Mouse (Mus musculus) thymus, postnatal 10 days (tissue): ENCODE data around the gene Uck2.

ENCODE experiments used
- DNase-seq, 2 experiments: peaks; one replicate each; pipeline ENCODE4 v3.0.0; 2021; ENCODE audit warnings: low spot score in 2 of 2

Uck2 gene

GRCm38 (mm10) chr1:167285320-167285355, at the start of gene Uck2:
Gene Uck2, minus strand, starts transcription at chr1:167285320.
- no peak for DNase-seq

DNA sequence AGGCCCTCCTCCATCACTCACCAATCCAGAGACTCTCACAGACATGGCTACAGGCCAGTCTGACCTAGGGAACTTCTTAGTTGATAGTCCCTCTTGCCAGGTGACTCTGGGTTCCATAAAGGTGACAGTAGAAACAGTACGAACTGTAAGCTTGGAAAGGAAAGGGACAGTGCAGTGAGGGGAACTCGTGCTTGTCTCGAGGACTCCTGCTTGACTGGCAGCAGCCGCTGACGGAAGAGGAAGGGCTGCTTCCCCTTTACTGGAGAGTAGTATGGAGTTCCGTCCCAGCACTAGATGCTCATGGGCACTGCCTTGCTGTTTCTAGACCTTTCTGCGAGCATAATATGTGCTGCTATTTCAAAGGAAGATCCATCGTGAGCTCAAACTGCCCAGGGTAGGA, 46.0 kb upstream of the Uck2 start:
- no peak for DNase-seq

- no peak for DNase-seq
Observed at GRCm38 (mm10) chr1:167328776-167329175, 43.7 kb upstream of the Uck2 start.

GRCm38 (mm10) chr1:167321691-167322090, 36.6 kb upstream of the Uck2 start:
- DNase-seq = no peak

DNA sequence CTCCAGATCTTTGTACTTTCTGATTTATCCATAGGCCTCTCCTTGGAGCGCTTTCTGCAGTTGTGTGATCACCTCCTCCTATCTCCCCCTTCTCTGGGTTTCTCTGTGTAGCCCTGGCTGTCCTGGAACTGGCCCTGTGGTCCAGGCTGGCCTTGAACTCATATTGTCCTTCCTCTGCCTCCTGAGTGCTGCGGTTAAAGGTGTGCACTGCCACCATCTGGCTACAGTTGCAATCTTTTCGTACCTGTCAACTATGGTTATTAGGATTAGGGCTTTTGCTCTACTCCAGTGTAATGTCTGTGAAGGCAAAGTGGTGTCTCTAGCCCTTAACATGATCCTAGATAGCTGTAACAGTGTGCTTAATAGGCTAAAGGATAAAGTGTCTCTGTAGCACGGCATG, 28.1 kb upstream of the Uck2 start:
- DNase-seq = no peak

DNA sequence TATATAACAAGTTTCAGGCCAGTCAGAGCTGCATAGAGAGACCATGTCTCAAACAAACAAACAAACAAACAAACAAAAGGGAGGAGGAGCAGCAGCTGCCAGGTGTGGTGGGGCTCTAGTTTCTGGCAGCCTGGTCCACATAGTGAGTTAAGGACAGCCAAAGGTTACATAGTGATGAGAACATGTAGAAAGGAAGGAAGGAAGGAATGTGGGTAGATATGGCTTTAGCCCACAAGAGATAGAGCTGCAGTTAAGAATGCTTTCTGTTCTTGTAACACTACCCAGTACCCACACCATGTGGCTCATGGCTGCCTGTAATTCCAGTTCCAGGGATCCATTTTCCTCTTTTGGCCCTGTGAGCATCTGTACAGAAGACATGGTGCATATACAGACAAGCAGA, 27.2 kb upstream of the Uck2 start:
- DNase-seq = no peak

GRCm38 (mm10) chr1:167308261-167309054, 23.3 kb upstream of the Uck2 start, which contains the start of gene Tmco1:
Gene Tmco1, plus strand, starts transcription at chr1:167308378.
- peak; percentile 98 to 99 for DNase-seq

GRCm38 (mm10) chr1:167307674-167308073, 22.6 kb upstream of the Uck2 start:
- DNase-seq = no peak

DNA sequence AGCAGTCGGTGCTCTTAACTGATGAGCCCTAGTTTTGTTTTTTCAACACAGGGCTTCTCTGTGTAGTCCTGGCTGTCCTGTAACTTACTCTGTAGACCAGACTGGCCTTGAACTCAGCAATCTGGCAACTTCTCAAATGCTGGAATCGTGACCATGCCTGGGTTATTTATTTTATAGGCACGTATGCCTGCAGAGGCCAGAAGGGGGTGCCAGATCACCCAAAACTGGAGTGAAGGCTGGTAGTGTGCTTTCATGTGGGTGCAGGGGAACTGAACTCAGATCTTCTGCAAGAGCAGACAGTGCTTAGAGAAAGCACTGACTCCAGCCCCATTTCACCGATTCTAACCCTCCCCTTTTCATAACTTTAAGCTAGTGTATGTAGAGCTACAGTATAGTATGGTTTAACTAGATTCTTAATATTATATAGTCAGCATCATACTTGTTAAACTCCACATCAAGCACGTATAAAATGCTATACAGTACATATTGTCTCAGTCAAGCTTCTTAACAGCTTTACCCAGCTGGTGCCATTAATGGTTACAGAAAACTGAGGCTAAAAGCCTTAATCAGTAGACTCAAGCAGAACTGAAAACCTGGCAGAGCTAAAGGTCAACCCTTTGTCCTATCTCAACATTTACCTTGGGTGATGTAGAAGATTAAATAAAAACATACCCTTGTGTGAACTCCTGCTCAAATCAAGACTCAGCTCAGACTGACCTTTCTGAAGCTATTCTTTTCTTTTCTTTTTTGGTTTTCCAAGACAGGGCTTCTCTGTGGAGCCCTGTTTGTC, 21.5 kb upstream of the Uck2 start:
- DNase-seq = peak; percentile 67 to 73

DNA sequence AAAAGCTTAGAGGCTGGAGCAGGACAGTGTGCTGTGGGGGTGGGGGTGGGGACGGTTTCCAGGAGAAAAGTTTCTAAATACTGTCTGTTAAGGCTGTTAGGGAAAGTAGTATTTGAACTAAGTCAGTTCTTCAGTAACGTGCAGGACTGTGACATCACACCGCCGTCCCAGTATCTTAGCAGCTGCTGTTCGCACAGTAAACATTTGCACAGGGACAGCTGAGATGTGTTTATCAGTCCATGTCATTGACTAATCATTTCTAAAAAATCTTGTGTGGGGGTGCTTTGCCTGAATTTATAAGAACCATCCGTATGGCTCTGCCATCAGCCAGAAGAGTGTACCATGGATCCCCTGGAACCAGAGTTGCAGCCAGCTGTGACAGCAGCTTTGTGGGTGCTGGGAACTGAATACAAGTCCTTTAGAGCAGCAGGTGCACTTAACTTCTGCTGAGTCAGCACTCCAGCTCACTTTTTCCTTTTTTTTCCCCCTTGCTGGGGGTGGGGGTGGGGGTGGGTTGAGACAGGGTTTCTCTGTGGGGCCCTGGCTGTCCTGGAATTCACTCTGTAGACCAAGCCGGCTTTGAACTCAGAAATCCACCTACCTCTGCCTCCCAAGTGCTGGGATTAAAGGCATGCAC, 20.5 kb upstream of the Uck2 start:
- DNase-seq = no peak

- no peak for DNase-seq
Observed at GRCm38 (mm10) chr1:167300122-167300521, 15.0 kb upstream of the Uck2 start.

DNA sequence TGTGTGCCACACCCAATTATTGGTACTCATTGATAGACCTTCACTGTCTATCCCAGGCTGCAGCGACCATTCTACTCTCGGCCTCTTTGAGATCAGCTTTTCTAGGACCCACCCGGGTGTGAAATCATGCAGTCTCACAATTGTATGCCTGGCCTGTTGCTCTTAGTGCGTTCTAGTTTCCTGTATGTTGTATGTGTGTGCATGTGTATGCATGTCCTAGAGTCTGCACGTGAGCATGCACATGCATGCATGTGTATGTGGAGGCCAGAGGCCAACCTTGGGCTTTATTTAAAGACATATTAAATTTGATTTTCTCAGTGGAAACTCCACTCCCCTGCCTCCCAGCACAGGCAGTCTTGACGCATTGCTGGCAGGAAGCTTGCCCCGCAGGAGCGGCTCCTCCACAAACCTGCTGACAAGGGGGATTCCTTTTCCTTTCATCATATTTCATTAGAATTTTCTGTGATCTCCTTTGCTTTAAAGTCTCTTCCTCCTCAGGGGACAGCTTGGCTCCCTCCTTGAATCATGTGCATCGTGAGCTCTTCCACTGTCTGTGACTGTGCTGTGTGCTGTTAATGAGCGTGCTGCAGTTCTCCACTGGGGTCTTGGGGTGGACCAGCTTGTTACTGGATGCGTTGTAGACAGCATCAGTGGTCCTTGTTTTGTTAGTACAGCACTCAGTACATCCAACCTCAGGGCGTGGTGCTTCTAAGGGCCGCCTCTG, 10.7 kb upstream of the Uck2 start:
- DNase-seq = no peak

DNA sequence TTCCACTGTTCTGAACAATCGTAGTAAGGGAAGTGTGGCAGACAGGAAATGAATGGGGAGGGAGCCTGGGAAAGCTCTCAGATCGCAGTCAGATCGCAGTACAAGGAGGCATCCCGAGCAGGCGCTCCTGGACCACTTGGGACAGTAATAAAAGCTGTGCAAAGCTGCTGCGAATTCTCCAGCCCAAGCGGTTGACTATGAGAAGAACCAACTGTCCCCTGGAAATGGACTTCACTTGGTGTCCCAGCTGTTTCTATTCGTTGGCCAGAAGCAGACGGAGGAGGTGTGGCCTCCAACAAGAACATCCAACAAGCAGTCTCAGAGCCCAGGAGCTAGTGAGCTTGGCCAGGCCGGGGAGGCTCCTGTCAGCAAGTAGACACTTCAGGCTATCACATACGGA, 7.3 kb upstream of the Uck2 start:
- DNase-seq = no peak

GRCm38 (mm10) chr1:167291610-167292009, 6.5 kb upstream of the Uck2 start:
- no peak for DNase-seq

DNA sequence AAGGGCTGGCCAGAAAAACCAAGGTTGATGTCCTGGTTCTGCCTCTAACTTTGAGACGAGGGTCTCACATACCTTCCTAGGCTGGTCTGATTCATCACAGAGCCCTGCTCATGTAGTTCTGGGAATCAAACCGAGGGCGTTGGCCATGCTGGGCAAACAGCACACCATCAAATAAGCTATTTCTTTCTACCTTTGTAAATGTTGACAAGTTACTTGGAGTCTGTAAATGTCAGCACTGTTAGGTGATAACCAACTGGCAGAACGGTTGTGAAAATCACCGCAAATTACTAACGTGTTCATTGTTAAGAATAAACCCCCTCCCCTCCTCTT, 5.1 kb upstream of the Uck2 start:
- no peak for DNase-seq

DNA sequence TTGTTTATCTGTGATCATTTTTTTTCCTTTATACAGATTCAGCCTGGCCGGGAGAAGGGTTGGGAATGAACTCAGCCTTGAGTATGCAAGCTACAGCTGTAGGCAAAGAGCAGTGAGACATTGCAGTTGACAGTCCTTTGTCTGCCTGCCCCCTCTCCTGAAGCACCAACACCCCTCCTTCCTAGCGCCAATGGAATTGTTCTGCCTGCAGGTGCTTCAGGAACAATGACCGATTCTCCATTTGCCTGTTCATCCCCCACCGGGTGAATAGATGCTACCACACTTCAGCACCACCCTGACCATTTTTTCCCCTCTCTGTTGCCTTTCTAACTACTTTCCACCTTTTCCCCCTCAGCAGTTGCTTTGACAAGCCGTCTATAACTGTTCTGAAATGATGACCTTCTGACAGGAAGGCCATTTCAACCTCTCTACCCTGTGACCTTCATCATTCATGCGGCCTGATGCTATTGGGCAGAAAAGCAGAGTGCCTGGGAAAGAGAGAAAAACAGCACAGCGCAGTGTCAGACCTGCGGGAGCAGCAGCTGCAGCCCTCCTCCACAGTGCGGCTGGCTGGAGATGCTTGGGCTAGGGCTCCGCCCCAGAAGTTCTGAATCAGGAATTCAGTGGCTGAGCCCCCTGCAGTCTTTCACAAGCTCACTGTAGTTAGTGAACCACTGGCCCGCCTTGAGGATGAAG, 4.6 kb upstream of the Uck2 start:
- DNase-seq = no peak

GRCm38 (mm10) chr1:167288665-167289538, 3.8 kb upstream of the Uck2 start:
- DNase-seq = no peak

GRCm38 (mm10) chr1:167287156-167287555, 2.0 kb upstream of the Uck2 start:
- DNase-seq = no peak

GRCm38 (mm10) chr1:167285356-167285755, 236 bp upstream of the Uck2 start:
- DNase-seq = no peak

DNA sequence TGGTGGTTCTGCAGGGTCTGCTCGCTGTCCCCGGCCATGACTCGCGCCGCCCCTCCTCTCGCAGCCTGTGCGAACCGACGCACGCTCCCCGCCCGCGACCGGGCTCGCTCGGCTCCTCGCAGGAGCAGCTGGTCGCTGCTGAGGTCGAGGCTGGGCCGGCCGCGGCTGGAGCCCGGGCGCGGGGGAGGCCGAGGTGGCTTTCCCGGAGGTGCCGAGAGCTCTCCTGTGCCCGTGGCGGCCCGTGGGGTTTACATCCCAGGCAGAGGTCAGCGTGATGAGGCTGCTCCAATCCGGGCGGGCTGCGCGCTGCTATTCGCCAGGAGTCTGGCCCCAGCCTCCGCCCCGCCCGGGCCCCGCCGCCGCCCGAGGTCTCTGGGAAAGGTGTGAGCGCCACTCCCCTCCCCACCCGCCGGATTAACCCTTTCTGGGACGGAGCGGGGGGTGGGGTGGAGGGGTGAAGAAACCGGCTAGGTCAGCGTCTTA, 242 bp downstream of the Uck2 start:
- DNase-seq = peak; percentile 81 to 82

- DNase-seq = peak; percentile 85 to 87
Observed at GRCm38 (mm10) chr1:167284258-167284836, 773 bp downstream of the Uck2 start.
